Mouse (Mus musculus) kidney, postnatal 36 days (tissue): ENCODE measurements at regions not wholly inside any gene's neighbourhood (a gene's known extent, or its start where the extent isn't known, plus 50 kb on each side); places are given as distances from the start of the nearest gene placed in this dataset.

Experiments used
- DNase-seq, 2 experiments: peaks; one replicate each; pipeline ENCODE4 v3.0.0; 2021 to 2022; ENCODE audit warnings: mixed read lengths in 2 of 2

GRCm38 (mm10) chr15:24275100-24275499 lies 1138.5 kb downstream of the Basp1 start:
- DNase-seq, result no peak

- DNase-seq, result no peak
Measured at GRCm38 (mm10) chr15:24267360-24267759, 1146.2 kb downstream of the Basp1 start.
